Mouse (Mus musculus) neural tube, embryonic 13.5 days (tissue): ENCODE data around the gene Erg. TPM values are rescaled to one million over a fixed set of nuclear protein-coding genes. Genes with fewer than 3 reads are reported as not detected.
A peak's percentile ranks its signal among the peaks of the same experiment; 100 is the strongest.

Experiments used
- ATAC-seq: fragments of 200-750 bp; cut with Nextera tagmentation; 2 replicates; pipeline ENCODE4 v1.8.0; 2017; ENCODE audit warnings: low read depth, mild to moderate bottlenecking, moderate TSS enrichment, moderate library complexity
- H3K27ac ChIP-seq: fragments of 300-500 bp; sonication (generic); replicated peaks from 2 replicates; pipeline ENCODE4 v1.5.1; 2015; ENCODE audit warnings: moderate library complexity, mild to moderate bottlenecking, inconsistent platforms
- H3K27me3 ChIP-seq: fragments of 300-500 bp; sonication (generic); 2 replicates; pipeline ENCODE4 v1.6.1; 2015; ENCODE audit warnings: mild to moderate bottlenecking, inconsistent platforms
- H3K36me3 ChIP-seq: fragments of 300-500 bp; sonication (generic); 2 replicates; pipeline ENCODE4 v1.6.1; 2015; ENCODE audit warnings: mild to moderate bottlenecking, inconsistent platforms
- H3K4me1 ChIP-seq: fragments of 300-500 bp; sonication (generic); replicated peaks from 2 replicates; pipeline ENCODE4 v1.6.1; 2015; ENCODE audit warnings: inconsistent platforms
- H3K4me2 ChIP-seq: fragments of 300-500 bp; sonication (generic); 2 replicates; pipeline ENCODE4 v1.6.1; 2015; ENCODE audit warnings: inconsistent platforms, mild to moderate bottlenecking, moderate library complexity
- H3K4me3 ChIP-seq: fragments of 300-500 bp; sonication (generic); 2 replicates; pipeline ENCODE4 v1.5.1; 2015; ENCODE audit warnings: mild to moderate bottlenecking, inconsistent platforms
- H3K9ac ChIP-seq: fragments of 300-500 bp; sonication (generic); 2 replicates; pipeline ENCODE4 v1.6.1; 2015; ENCODE audit warnings: moderate library complexity, mild to moderate bottlenecking, inconsistent platforms
- H3K9me3 ChIP-seq: fragments of 300-500 bp; sonication (generic); 2 replicates; pipeline ENCODE4 v1.6.1; 2016; ENCODE audit warnings: inconsistent platforms
- WGBS: fragments of 180-500 bp; shearing (Covaris S2); methylation state at CpG from one replicate; pipeline ENCODE4 v1.1.7; 2015; 5-methylcytosine and 5-hydroxymethylcytosine counted together
- polyA plus RNA-seq: library from polyadenylated mRNA; unstranded; fragments of >200 nt; fragmentation: Nextera tagmentation; extraction: Ambion mirVana; gene quantifications from 2 replicates; pipeline ENCODE4 v1.2.1, GENCODE M21; 2015

The Erg gene
- polyA plus RNA-seq: 3.3 and 3.7 TPM in 2 replicates

- no peaks in the 10 kb centered on the region for H3K9me3 ChIP-seq
- H3K36me3 ChIP-seq: no peaks in the 10 kb centered on the region
- peak within 1 kb of the TSS; percentile 64 for H3K9ac ChIP-seq
- peak within 1 kb of the TSS; percentile 46 for H3K4me3 ChIP-seq
- WGBS: 3% methylated on average over 5 of the region's 5 CpGs
- H3K4me2 ChIP-seq: peak within 1 kb of the TSS; percentile 88
- ATAC-seq: no peak
- peaks cover 21% of the 10 kb centered on the region for H3K4me1 ChIP-seq
- no peak within 1 kb of the TSS for H3K27ac ChIP-seq
- H3K27me3 ChIP-seq: peaks cover 57% of the 10 kb centered on the region
Measured at GRCm38 (mm10) chr16:95586311-95586602, at the start of gene Erg. Erg (minus strand) TSS chr16:95586593.

GRCm38 (mm10) chr16:95631816-95632215, 45.4 kb upstream of the Erg start:
- H3K9ac ChIP-seq: no peak overlapping the region
- no peaks in the 10 kb centered on the region for H3K27me3 ChIP-seq
- 52% methylated on average over 10 of the region's 10 CpGs for WGBS
- no peaks in the 10 kb centered on the region for H3K4me1 ChIP-seq
- no peak for ATAC-seq
- no peaks in the 10 kb centered on the region for H3K36me3 ChIP-seq
- no peaks in the 10 kb centered on the region for H3K9me3 ChIP-seq
- H3K4me2 ChIP-seq: no peak overlapping the region
- H3K27ac ChIP-seq: no peak overlapping the region
- H3K4me3 ChIP-seq: no peak overlapping the region

GRCm38 (mm10) chr16:95623876-95624770, 37.7 kb upstream of the Erg start:
- Histone ChIP-seq H3K9ac (no peak overlapping the region), H3K9me3 (no peaks in the 10 kb centered on the region), H3K4me2 (no peak overlapping the region), H3K4me3 (no peak overlapping the region), H3K36me3 (no peaks in the 10 kb centered on the region), H3K27me3 (no peaks in the 10 kb centered on the region), H3K4me1 (no peaks in the 10 kb centered on the region), H3K27ac (no peak overlapping the region)
- ATAC-seq: no peak
- WGBS: 77% methylated on average over 7 of the region's 7 CpGs

DNA sequence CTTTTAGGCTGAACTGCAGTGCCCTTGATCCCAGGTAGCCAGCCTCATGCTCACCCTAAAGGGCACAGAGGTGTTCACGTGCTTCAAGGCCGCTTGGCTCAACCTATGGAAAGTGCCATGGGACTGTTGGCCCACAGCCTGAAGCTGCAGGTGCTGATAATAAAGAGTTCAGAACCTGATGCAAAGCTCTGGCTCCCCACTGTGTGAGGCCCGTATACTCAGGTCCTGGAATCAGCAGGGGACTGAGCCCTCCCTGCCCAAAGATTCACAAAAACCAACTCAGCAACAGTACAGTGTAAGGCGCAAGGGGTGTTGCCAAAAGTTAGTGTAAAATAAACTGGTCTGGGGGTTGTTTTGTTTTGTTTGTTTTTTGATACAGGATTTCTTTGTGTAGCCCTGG, 36.7 kb upstream of the Erg start:
- Histone ChIP-seq H3K4me1 (no peaks in the 10 kb centered on the region), H3K4me3 (no peak overlapping the region), H3K4me2 (no peak overlapping the region), H3K27me3 (no peaks in the 10 kb centered on the region), H3K27ac (no peak overlapping the region), H3K9ac (no peak overlapping the region), H3K9me3 (no peaks in the 10 kb centered on the region), H3K36me3 (no peaks in the 10 kb centered on the region)
- WGBS: 67% methylated on average over 4 of the region's 4 CpGs
- no peak for ATAC-seq

DNA sequence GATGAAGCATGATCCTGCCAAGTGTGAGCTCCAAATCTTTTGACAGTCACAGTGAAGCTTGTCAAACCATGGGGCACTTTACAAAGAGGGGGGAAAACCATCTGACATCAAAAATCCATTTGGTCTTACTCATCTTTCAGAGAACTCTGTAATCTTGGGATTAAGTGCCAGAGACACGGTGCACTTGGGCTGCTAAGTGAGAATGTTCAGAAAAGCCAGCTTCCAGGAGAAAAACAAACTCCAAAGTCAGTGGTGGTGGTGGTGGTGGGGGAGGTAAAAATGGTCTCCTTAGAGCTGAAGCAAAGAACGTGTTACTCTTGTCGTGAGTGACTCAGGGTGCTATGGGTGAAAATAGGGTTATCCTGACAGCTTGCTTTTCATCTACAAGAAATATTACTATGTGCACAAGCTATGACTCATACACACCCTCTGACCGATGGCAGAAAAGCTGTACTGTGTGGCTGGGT, 33.5 kb upstream of the Erg start:
- no peaks in the 10 kb centered on the region for H3K27me3 ChIP-seq
- H3K4me2 ChIP-seq: no peak overlapping the region
- no peak for ATAC-seq
- no peak overlapping the region for H3K9ac ChIP-seq
- no peak overlapping the region for H3K4me3 ChIP-seq
- H3K36me3 ChIP-seq: no peaks in the 10 kb centered on the region
- no peaks in the 10 kb centered on the region for H3K4me1 ChIP-seq
- H3K9me3 ChIP-seq: no peaks in the 10 kb centered on the region
- WGBS: 80% methylated on average over 4 of the region's 4 CpGs
- H3K27ac ChIP-seq: no peak overlapping the region

- Histone ChIP-seq H3K4me3 (no peak overlapping the region), H3K27ac (no peak overlapping the region), H3K36me3 (no peaks in the 10 kb centered on the region), H3K4me2 (no peak overlapping the region), H3K9ac (no peak overlapping the region), H3K9me3 (no peaks in the 10 kb centered on the region), H3K27me3 (no peaks in the 10 kb centered on the region), H3K4me1 (no peaks in the 10 kb centered on the region)
- no peak for ATAC-seq
- 62% methylated on average over 15 of the region's 15 CpGs for WGBS
Measured at GRCm38 (mm10) chr16:95618206-95618605, 31.8 kb upstream of the Erg start.

GRCm38 (mm10) chr16:95617720-95618119, 31.3 kb upstream of the Erg start:
- H3K27me3 ChIP-seq: no peaks in the 10 kb centered on the region
- H3K4me1 ChIP-seq: no peaks in the 10 kb centered on the region
- no peaks in the 10 kb centered on the region for H3K36me3 ChIP-seq
- WGBS: 23% methylated on average over 6 of the region's 6 CpGs
- H3K9ac ChIP-seq: no peak overlapping the region
- H3K9me3 ChIP-seq: no peaks in the 10 kb centered on the region
- no peak for ATAC-seq
- no peak overlapping the region for H3K27ac ChIP-seq
- H3K4me3 ChIP-seq: no peak overlapping the region
- no peak overlapping the region for H3K4me2 ChIP-seq

DNA sequence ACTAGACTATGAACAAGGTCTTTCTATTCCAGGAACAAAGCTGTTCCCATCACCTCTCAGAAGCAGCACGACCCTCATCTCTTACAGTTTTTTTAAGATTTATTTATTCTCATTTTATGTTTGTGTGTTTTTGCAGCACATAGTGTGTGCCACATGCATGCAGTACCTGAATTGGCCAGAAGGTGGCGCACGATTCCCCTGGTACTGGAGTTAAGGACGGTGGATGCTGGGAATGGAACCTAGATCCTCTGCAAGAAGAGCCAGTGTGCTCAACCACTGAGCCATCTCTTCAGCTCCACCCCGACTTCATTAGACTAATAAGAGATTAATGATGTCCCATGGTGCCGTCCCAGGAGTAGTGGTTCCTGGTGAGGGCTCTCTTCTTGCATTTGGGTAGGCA, 29.2 kb upstream of the Erg start:
- no peak for ATAC-seq
- Histone ChIP-seq H3K4me3 (no peak overlapping the region), H3K4me2 (no peak overlapping the region), H3K4me1 (no peaks in the 10 kb centered on the region), H3K36me3 (no peaks in the 10 kb centered on the region), H3K27me3 (no peaks in the 10 kb centered on the region), H3K9ac (no peak overlapping the region), H3K9me3 (no peaks in the 10 kb centered on the region), H3K27ac (no peak overlapping the region)
- 46% methylated on average over 6 of the region's 6 CpGs for WGBS

DNA sequence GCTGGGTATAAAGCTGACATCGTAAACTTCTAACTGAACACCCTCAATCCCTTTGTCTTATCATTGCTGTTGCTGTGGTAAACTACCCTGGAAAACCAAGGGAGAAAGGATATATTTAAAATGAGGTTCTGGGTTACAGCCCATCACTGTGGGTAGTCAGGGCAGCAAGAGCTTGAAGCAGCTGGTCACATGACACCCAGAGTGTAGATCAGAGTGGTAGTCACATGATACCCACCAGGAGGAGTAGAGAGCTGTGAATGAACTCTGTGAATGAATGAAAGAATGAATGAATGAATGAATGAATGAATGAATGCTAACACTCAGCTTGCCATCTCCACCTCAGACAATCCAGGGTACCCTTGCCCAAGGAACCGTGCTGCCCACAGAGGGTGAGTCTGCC, 28.1 kb upstream of the Erg start:
- no peak overlapping the region for H3K4me2 ChIP-seq
- H3K36me3 ChIP-seq: no peaks in the 10 kb centered on the region
- no peak overlapping the region for H3K27ac ChIP-seq
- H3K27me3 ChIP-seq: no peaks in the 10 kb centered on the region
- no peaks in the 10 kb centered on the region for H3K9me3 ChIP-seq
- 100% methylated on average over 2 of the region's 2 CpGs for WGBS
- no peak overlapping the region for H3K4me3 ChIP-seq
- ATAC-seq: no peak
- no peaks in the 10 kb centered on the region for H3K4me1 ChIP-seq
- H3K9ac ChIP-seq: no peak overlapping the region

GRCm38 (mm10) chr16:95611982-95612746, 25.8 kb upstream of the Erg start:
- H3K27ac ChIP-seq: no peak overlapping the region
- H3K4me1 ChIP-seq: no peaks in the 10 kb centered on the region
- no peak for ATAC-seq
- no peaks in the 10 kb centered on the region for H3K36me3 ChIP-seq
- 85% methylated on average over 20 of the region's 20 CpGs for WGBS
- no peak overlapping the region for H3K9ac ChIP-seq
- H3K4me2 ChIP-seq: no peak overlapping the region
- H3K9me3 ChIP-seq: no peaks in the 10 kb centered on the region
- H3K27me3 ChIP-seq: no peaks in the 10 kb centered on the region
- no peak overlapping the region for H3K4me3 ChIP-seq

- no peaks in the 10 kb centered on the region for H3K36me3 ChIP-seq
- ATAC-seq: no peak
- no peaks in the 10 kb centered on the region for H3K27me3 ChIP-seq
- no peak overlapping the region for H3K9ac ChIP-seq
- H3K27ac ChIP-seq: no peak overlapping the region
- no peaks in the 10 kb centered on the region for H3K9me3 ChIP-seq
- no peak overlapping the region for H3K4me2 ChIP-seq
- WGBS: 84% methylated on average over 7 of the region's 7 CpGs
- H3K4me1 ChIP-seq: no peaks in the 10 kb centered on the region
- H3K4me3 ChIP-seq: no peak overlapping the region
Measured at GRCm38 (mm10) chr16:95608624-95609023, 22.2 kb upstream of the Erg start.

DNA sequence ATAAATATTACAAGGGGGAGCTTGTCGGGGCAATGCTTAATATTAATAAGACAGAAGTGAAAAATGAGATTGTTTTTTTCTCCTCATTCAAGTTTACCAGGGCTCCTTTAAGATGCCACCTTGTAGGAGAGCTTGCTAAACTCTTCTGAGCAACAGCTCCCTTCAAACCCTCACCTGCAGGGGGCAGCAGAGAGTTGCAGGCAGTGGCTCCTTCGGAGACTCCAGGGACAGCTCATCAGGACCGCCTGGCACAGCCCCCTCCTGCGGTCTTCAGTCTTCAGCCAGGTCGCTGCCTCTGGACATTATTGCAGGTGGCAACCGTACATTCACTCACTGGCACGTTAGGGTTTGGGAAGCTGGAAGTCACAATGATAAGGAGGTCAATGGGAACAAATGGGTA, 18.9 kb upstream of the Erg start:
- ATAC-seq: no peak
- Histone ChIP-seq H3K4me2 (no peak overlapping the region), H3K9ac (no peak overlapping the region), H3K27ac (no peak overlapping the region), H3K9me3 (no peaks in the 10 kb centered on the region), H3K4me3 (no peak overlapping the region), H3K4me1 (peaks cover 21% of the 10 kb centered on the region), H3K27me3 (no peaks in the 10 kb centered on the region), H3K36me3 (no peaks in the 10 kb centered on the region)
- 28% methylated on average over 7 of the region's 7 CpGs for WGBS
